Comparison of ENCODE assay signal across 8 mouse cellular contexts in the genomic region with DNA sequence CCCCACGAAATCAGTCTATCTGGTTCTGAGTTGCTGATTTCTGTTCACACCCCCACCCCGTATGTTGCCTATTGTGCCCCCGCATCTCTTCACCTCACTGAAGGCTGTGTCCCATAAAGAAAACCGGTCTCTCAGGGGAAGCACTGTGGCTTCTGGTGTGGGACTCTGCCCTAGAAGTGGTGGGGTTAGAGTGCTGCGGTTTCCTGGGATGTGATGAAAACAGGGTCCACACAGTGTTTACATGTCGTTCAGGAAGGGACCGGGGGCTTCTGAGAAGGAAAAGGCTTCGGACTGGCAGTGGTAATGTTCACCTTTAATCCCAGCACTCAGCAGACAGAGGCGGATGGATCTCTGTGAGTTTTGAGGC.
DNase-seq lines count a peak whose midpoint lies in the region; ATAC-seq lines count a peak whose summit lies in the region.

No protein-coding gene starts in this region.

- 50% methylated on average over 9 of the region's 9 CpGs for WGBS in kidney, embryonic 14.5 days
- WGBS in embryonic facial prominence, embryonic 13.5 days: 56% methylated on average over 9 of the region's 9 CpGs
- WGBS in hindbrain, embryonic 10.5 days: 55% methylated on average over 9 of the region's 9 CpGs
- 50% methylated on average over 9 of the region's 9 CpGs for WGBS in midbrain, embryonic 13.5 days

- no peaks in the 10 kb centered on the region for H3K9me3 ChIP-seq in kidney, embryonic 14.5 days (ENCODE audit: control insufficient read depth, low read length)
- no peaks in the 10 kb centered on the region for H3K9me3 ChIP-seq in embryonic facial prominence, embryonic 13.5 days
- H3K9me3 ChIP-seq in hindbrain, embryonic 10.5 days: no peaks in the 10 kb centered on the region
- H3K9me3 ChIP-seq in midbrain, embryonic 13.5 days: no peaks in the 10 kb centered on the region

- H3K27me3 ChIP-seq in kidney, embryonic 14.5 days (ENCODE audit: control insufficient read depth, insufficient read depth, low read length): no peaks in the 10 kb centered on the region; the same call in 1 of the 2 replicates
- H3K27me3 ChIP-seq in embryonic facial prominence, embryonic 13.5 days: no peaks in the 10 kb centered on the region
- no peaks in the 10 kb centered on the region for H3K27me3 ChIP-seq in hindbrain, embryonic 10.5 days (ENCODE audit: insufficient read depth, poor library complexity, severe bottlenecking)
- no peaks in the 10 kb centered on the region for H3K27me3 ChIP-seq in midbrain, embryonic 13.5 days

- H3K4me3 ChIP-seq in kidney, embryonic 14.5 days (ENCODE audit: low read length): no peak overlapping the region
- no peak overlapping the region for H3K4me3 ChIP-seq in embryonic facial prominence, embryonic 13.5 days
- H3K4me3 ChIP-seq in hindbrain, embryonic 10.5 days: peak overlapping the region; percentile 20; the same call in 1 of the 2 replicates
- no peak overlapping the region for H3K4me3 ChIP-seq in midbrain, embryonic 13.5 days (replicated peaks)

- no peak overlapping the region for H3K9ac ChIP-seq in kidney, embryonic 14.5 days (ENCODE audit: low read depth, low read length)
- no peak overlapping the region for H3K9ac ChIP-seq in embryonic facial prominence, embryonic 13.5 days
- H3K9ac ChIP-seq in midbrain, embryonic 13.5 days (replicated peaks): peak overlapping the region; percentile 23; the same call in 1 of the 2 replicates

- H3K36me3 ChIP-seq in kidney, embryonic 14.5 days (ENCODE audit: control insufficient read depth, insufficient read depth, low read length): no peaks in the 10 kb centered on the region
- H3K36me3 ChIP-seq in embryonic facial prominence, embryonic 13.5 days: no peaks in the 10 kb centered on the region
- H3K36me3 ChIP-seq in hindbrain, embryonic 10.5 days: no peaks in the 10 kb centered on the region
- no peaks in the 10 kb centered on the region for H3K36me3 ChIP-seq in midbrain, embryonic 13.5 days

- no peak for DNase-seq in kidney, adult 8-10 months
- no peak for DNase-seq in hindbrain, embryonic 10.5 days (ENCODE audit: low spot score)
- DNase-seq in MN1 (ENCODE audit: low spot score): no peak
- DNase-seq in adrenal gland, adult 8-10 months: no peak
- DNase-seq in B cell, adult 2 months: no peak

- no peak for ATAC-seq in kidney, embryonic 14.5 days (ENCODE audit: low FRiP score, low TSS enrichment)
- no peak for ATAC-seq in embryonic facial prominence, embryonic 13.5 days (ENCODE audit: insufficient number of reproducible peaks, insufficient read depth, low FRiP score, low TSS enrichment, low read depth)
- ATAC-seq in midbrain, embryonic 13.5 days: peak; percentile 62

- 0 out of 2 replicates have a peak overlapping the region, but pooled peaks have one; percentile 10 for H3K4me2 ChIP-seq in kidney, embryonic 14.5 days (replicated peaks; ENCODE audit: low read depth, low read length)
- H3K4me2 ChIP-seq in embryonic facial prominence, embryonic 13.5 days: peak overlapping the region; percentile 37
- H3K4me2 ChIP-seq in midbrain, embryonic 13.5 days (replicated peaks): peak overlapping the region; percentile 22

- H3K4me1 ChIP-seq in kidney, embryonic 14.5 days (ENCODE audit: control insufficient read depth, insufficient read depth, low read length): no peaks in the 10 kb centered on the region; the same call in 1 of the 2 replicates
- peaks cover 22% of the 10 kb centered on the region for H3K4me1 ChIP-seq in embryonic facial prominence, embryonic 13.5 days
- peaks cover 11% of the 10 kb centered on the region for H3K4me1 ChIP-seq in hindbrain, embryonic 10.5 days (replicated peaks)
- peaks cover 15% of the 10 kb centered on the region for H3K4me1 ChIP-seq in midbrain, embryonic 13.5 days (replicated peaks)

- H3K27ac ChIP-seq in kidney, embryonic 14.5 days (ENCODE audit: low read depth, low read length): no peak overlapping the region
- no peak overlapping the region for H3K27ac ChIP-seq in embryonic facial prominence, embryonic 13.5 days
- peak overlapping the region; percentile 88 for H3K27ac ChIP-seq in hindbrain, embryonic 10.5 days
- H3K27ac ChIP-seq in midbrain, embryonic 13.5 days: peak overlapping the region; percentile 86

Comparison
In these comparisons a context has a peak if more than half of its experiments do, and no peak if none do; other contexts are left out.
1. H3K27ac ChIP-seq: peak in hindbrain, embryonic 10.5 days (single experiment) and midbrain, embryonic 13.5 days (single experiment); none in kidney, embryonic 14.5 days (single experiment) and embryonic facial prominence, embryonic 13.5 days (single experiment).
2. Peak in every context shown above with its lines, with median percentiles within 50 percentile points of each other: H3K4me2 ChIP-seq.